Mouse (Mus musculus): ENCODE measurements around the gene Ptpn11. TPM values are rescaled to one million over a fixed set of nuclear protein-coding genes. Genes with fewer than 3 reads are reported as not detected.
"Not testable (repeated sequence)": the region's sequence is repeated elsewhere in the genome, so short reads cannot be mapped to it uniquely, and the experiment has no call there.

Gene Ptpn11
- polyA plus RNA-seq (2016; fragmentation: Nextera tagmentation; extraction: Ambion mirVana): 22.9 and 24.3 TPM in 2 replicates

- H3K9me3 ChIP-seq (replicated peaks): no peaks in the 10 kb centered on the region
- H3K4me2 ChIP-seq: peak within 1 kb of the TSS; percentile 82
- WGBS: under 1% methylated on average over 75 of the region's 98 CpGs
- ATAC-seq (ENCODE audit: insufficient number of reproducible peaks, low FRiP score): peak; percentile 94
- no peaks in the 10 kb centered on the region for H3K36me3 ChIP-seq
- H3K27ac ChIP-seq (ENCODE audit: poor library complexity, severe bottlenecking): peak within 1 kb of the TSS; percentile 87
- H3K4me3 ChIP-seq: peak within 1 kb of the TSS; percentile 81
- peaks cover 39% of the 10 kb centered on the region for H3K4me1 ChIP-seq (replicated peaks)
- peaks cover 4% of the 10 kb centered on the region; the same call in 1 of the 2 replicates for H3K27me3 ChIP-seq (replicated peaks)
- H3K9ac ChIP-seq: peak within 1 kb of the TSS; percentile 90
Measured at GRCm38 (mm10) chr5:121190836-121191583, at the start of gene Ptpn11. TSS of gene Ptpn11 (minus strand) at chr5:121191397.

- H3K27me3 ChIP-seq (replicated peaks): no peaks in the 10 kb centered on the region
- no peak overlapping the region for H3K27ac ChIP-seq (ENCODE audit: poor library complexity, severe bottlenecking)
- no peak overlapping the region for H3K4me2 ChIP-seq
- H3K4me1 ChIP-seq (replicated peaks): peaks cover 46% of the 10 kb centered on the region
- 64% methylated on average over 5 of the region's 5 CpGs for WGBS
- no peaks in the 10 kb centered on the region for H3K9me3 ChIP-seq (replicated peaks)
- H3K36me3 ChIP-seq: peaks cover 3% of the 10 kb centered on the region; the same call in 1 of the 2 replicates
- no peak for ATAC-seq (ENCODE audit: insufficient number of reproducible peaks, low FRiP score)
- no peak overlapping the region for H3K9ac ChIP-seq
- H3K4me3 ChIP-seq: no peak overlapping the region
Measured at GRCm38 (mm10) chr5:121239846-121240245, 48.6 kb upstream of the Ptpn11 start.

- H3K4me3 ChIP-seq: no peak overlapping the region
- ATAC-seq (ENCODE audit: insufficient number of reproducible peaks, low FRiP score): no peak
- 82% methylated on average over 2 of the region's 2 CpGs for WGBS
- no peak overlapping the region for H3K27ac ChIP-seq (ENCODE audit: poor library complexity, severe bottlenecking)
- peaks cover 40% of the 10 kb centered on the region for H3K4me1 ChIP-seq (replicated peaks)
- H3K9me3 ChIP-seq (replicated peaks): no peaks in the 10 kb centered on the region
- peaks cover 5% of the 10 kb centered on the region; the same call in 1 of the 2 replicates for H3K36me3 ChIP-seq
- no peaks in the 10 kb centered on the region for H3K27me3 ChIP-seq (replicated peaks)
- no peak overlapping the region for H3K9ac ChIP-seq
- no peak overlapping the region for H3K4me2 ChIP-seq
Measured at GRCm38 (mm10) chr5:121238208-121238607, 47.0 kb upstream of the Ptpn11 start.

- Histone ChIP-seq H3K4me2 (peak overlapping the region; percentile 40), H3K27ac (ENCODE audit: poor library complexity, severe bottlenecking) (peak overlapping the region; percentile 82), H3K9me3 (replicated peaks) (no peaks in the 10 kb centered on the region), H3K27me3 (replicated peaks) (no peaks in the 10 kb centered on the region), H3K4me3 (no peak overlapping the region), H3K4me1 (replicated peaks) (peaks cover 28% of the 10 kb centered on the region), H3K9ac (peak overlapping the region; percentile 28; the same call in 1 of the 2 replicates), H3K36me3 (peaks cover 8% of the 10 kb centered on the region; the same call in 1 of the 2 replicates)
- peak; percentile 97 for ATAC-seq (ENCODE audit: insufficient number of reproducible peaks, low FRiP score)
- 6% methylated on average over 5 of the region's 5 CpGs for WGBS
Measured at GRCm38 (mm10) chr5:121236171-121236570, 45.0 kb upstream of the Ptpn11 start.

- WGBS: 67% methylated on average over 2 of the region's 2 CpGs
- Histone ChIP-seq H3K9ac (no peak overlapping the region), H3K36me3 (peaks cover 8% of the 10 kb centered on the region; the same call in 1 of the 2 replicates), H3K4me3 (no peak overlapping the region), H3K27ac (ENCODE audit: poor library complexity, severe bottlenecking) (no peak overlapping the region), H3K4me1 (replicated peaks) (peaks cover 21% of the 10 kb centered on the region), H3K9me3 (replicated peaks) (no peaks in the 10 kb centered on the region), H3K4me2 (no peak overlapping the region), H3K27me3 (replicated peaks) (no peaks in the 10 kb centered on the region)
- no peak for ATAC-seq (ENCODE audit: insufficient number of reproducible peaks, low FRiP score)
Measured at GRCm38 (mm10) chr5:121233726-121234125, 42.5 kb upstream of the Ptpn11 start.

GRCm38 (mm10) chr5:121232789-121233188, 41.6 kb upstream of the Ptpn11 start:
- H3K27me3 ChIP-seq (replicated peaks): no peaks in the 10 kb centered on the region
- H3K36me3 ChIP-seq: peaks cover 8% of the 10 kb centered on the region; the same call in 1 of the 2 replicates
- no peak for ATAC-seq (ENCODE audit: insufficient number of reproducible peaks, low FRiP score)
- peaks cover 21% of the 10 kb centered on the region for H3K4me1 ChIP-seq (replicated peaks)
- no peaks in the 10 kb centered on the region for H3K9me3 ChIP-seq (replicated peaks)
- no peak overlapping the region for H3K4me3 ChIP-seq
- 95% methylated on average over 1 of the region's 1 CpGs for WGBS
- no peak overlapping the region for H3K27ac ChIP-seq (ENCODE audit: poor library complexity, severe bottlenecking)
- no peak overlapping the region for H3K9ac ChIP-seq
- H3K4me2 ChIP-seq: no peak overlapping the region

GRCm38 (mm10) chr5:121230811-121231210, 39.6 kb upstream of the Ptpn11 start:
- no peaks in the 10 kb centered on the region for H3K27me3 ChIP-seq (replicated peaks)
- H3K4me1 ChIP-seq (replicated peaks): peaks cover 22% of the 10 kb centered on the region
- H3K9ac ChIP-seq: no peak overlapping the region
- peaks cover 8% of the 10 kb centered on the region; the same call in 1 of the 2 replicates for H3K36me3 ChIP-seq
- H3K27ac ChIP-seq (ENCODE audit: poor library complexity, severe bottlenecking): no peak overlapping the region
- no peak overlapping the region for H3K4me3 ChIP-seq
- H3K4me2 ChIP-seq: no peak overlapping the region
- WGBS: 67% methylated on average over 9 of the region's 9 CpGs
- no peak for ATAC-seq (ENCODE audit: insufficient number of reproducible peaks, low FRiP score)
- no peaks in the 10 kb centered on the region for H3K9me3 ChIP-seq (replicated peaks)

GRCm38 (mm10) chr5:121229182-121229581, 38.0 kb upstream of the Ptpn11 start:
- peaks cover 33% of the 10 kb centered on the region for H3K4me1 ChIP-seq (replicated peaks)
- H3K9me3 ChIP-seq (replicated peaks): no peaks in the 10 kb centered on the region
- no peak overlapping the region for H3K9ac ChIP-seq
- WGBS: 92% methylated on average over 2 of the region's 2 CpGs
- ATAC-seq (ENCODE audit: insufficient number of reproducible peaks, low FRiP score): no peak
- H3K4me2 ChIP-seq: no peak overlapping the region
- no peaks in the 10 kb centered on the region for H3K27me3 ChIP-seq (replicated peaks)
- H3K4me3 ChIP-seq: no peak overlapping the region
- 0 out of 2 replicates have a peak, but pooled peaks cover 5% of the 10 kb centered on the region for H3K36me3 ChIP-seq
- no peak overlapping the region for H3K27ac ChIP-seq (ENCODE audit: poor library complexity, severe bottlenecking)

GRCm38 (mm10) chr5:121227330-121227729, 36.1 kb upstream of the Ptpn11 start:
- ATAC-seq (ENCODE audit: insufficient number of reproducible peaks, low FRiP score); H3K36me3 ChIP-seq; H3K4me2 ChIP-seq; H3K9me3 ChIP-seq (replicated peaks); H3K27me3 ChIP-seq (replicated peaks); H3K4me3 ChIP-seq; H3K9ac ChIP-seq; H3K27ac ChIP-seq (ENCODE audit: poor library complexity, severe bottlenecking): not testable (repeated sequence)
- H3K4me1 ChIP-seq (replicated peaks): peaks cover 33% of the 10 kb centered on the region
- 82% methylated on average over 1 of the region's 1 CpGs for WGBS

GRCm38 (mm10) chr5:121226845-121227244, 35.6 kb upstream of the Ptpn11 start:
- WGBS: 89% methylated on average over 4 of the region's 4 CpGs
- Histone ChIP-seq H3K4me3 (no peak overlapping the region), H3K4me1 (replicated peaks) (peaks cover 33% of the 10 kb centered on the region), H3K9me3 (replicated peaks) (no peaks in the 10 kb centered on the region), H3K36me3 (no peaks in the 10 kb centered on the region), H3K27me3 (replicated peaks) (no peaks in the 10 kb centered on the region), H3K4me2 (no peak overlapping the region), H3K9ac (no peak overlapping the region), H3K27ac (ENCODE audit: poor library complexity, severe bottlenecking) (no peak overlapping the region)
- ATAC-seq (ENCODE audit: insufficient number of reproducible peaks, low FRiP score): no peak

GRCm38 (mm10) chr5:121226406-121226805, 35.2 kb upstream of the Ptpn11 start:
- H3K4me3 ChIP-seq: no peak overlapping the region
- H3K36me3 ChIP-seq: no peaks in the 10 kb centered on the region
- no peak overlapping the region for H3K4me2 ChIP-seq
- no peak overlapping the region for H3K9ac ChIP-seq
- ATAC-seq (ENCODE audit: insufficient number of reproducible peaks, low FRiP score): no peak
- peaks cover 37% of the 10 kb centered on the region for H3K4me1 ChIP-seq (replicated peaks)
- H3K9me3 ChIP-seq (replicated peaks): no peaks in the 10 kb centered on the region
- 47% methylated on average over 3 of the region's 3 CpGs for WGBS
- no peaks in the 10 kb centered on the region for H3K27me3 ChIP-seq (replicated peaks)
- no peak overlapping the region for H3K27ac ChIP-seq (ENCODE audit: poor library complexity, severe bottlenecking)

Measured in heart, embryonic 12.5 days (tissue).